Mouse (Mus musculus) forebrain, postnatal 0 days (tissue): Measurements from ENCODE around the gene Trim65. TPM values are rescaled to one million over a fixed set of nuclear protein-coding genes. Genes with fewer than 3 reads are reported as not detected.

Experiments
- ATAC-seq: fragments of 200-750 bp; cut with Nextera tagmentation; 2 replicates; pipeline ENCODE4 v1.8.0; 2017; ENCODE audit warnings: mild to moderate bottlenecking, moderate library complexity
- DNase-seq: peaks from one replicate; pipeline ENCODE4 v3.0.0-alpha.2; 2015
- H3K27ac ChIP-seq: fragments of 300-500 bp; sonication (generic); 2 replicates; pipeline ENCODE4 v1.5.1; 2014; ENCODE audit warnings: low read depth, mild to moderate bottlenecking, antibody characterized with exemption, low read length, moderate library complexity, mixed read lengths
- H3K27me3 ChIP-seq: fragments of 300-500 bp; sonication (generic); 2 replicates; pipeline ENCODE4 v1.6.1; 2014; ENCODE audit warnings: mild to moderate bottlenecking, low read length, mixed read lengths; ENCODE audit not compliant: insufficient read depth
- H3K36me3 ChIP-seq: fragments of 300-500 bp; sonication (generic); 2 replicates; pipeline ENCODE4 v1.6.1; 2014; ENCODE audit warnings: mild to moderate bottlenecking, moderate library complexity; ENCODE audit not compliant: insufficient read depth
- H3K4me1 ChIP-seq: fragments of 300-500 bp; sonication (generic); 2 replicates; pipeline ENCODE4 v1.6.1; 2014; ENCODE audit warnings: antibody characterized with exemption; ENCODE audit not compliant: insufficient read depth
- H3K4me2 ChIP-seq: fragments of 300-500 bp; sonication (generic); 2 replicates; pipeline ENCODE4 v1.6.1; 2014; ENCODE audit warnings: low read depth, mild to moderate bottlenecking, moderate library complexity
- H3K4me3 ChIP-seq: fragments of 300-500 bp; sonication (generic); 2 replicates; pipeline ENCODE4 v1.5.1; 2014; ENCODE audit warnings: low read depth, low read length, mixed read lengths
- H3K9ac ChIP-seq: fragments of 300-500 bp; sonication (generic); 2 replicates; pipeline ENCODE4 v1.6.1; 2014; ENCODE audit warnings: mild to moderate bottlenecking
- H3K9me3 ChIP-seq: fragments of 300-500 bp; sonication (generic); 2 replicates; pipeline ENCODE4 v1.6.1; 2016; ENCODE audit warnings: low read length
- CTCF ChIP-seq: sonication (generic); IDR thresholded peaks from 2 replicates; pipeline ENCODE4 v1.5.1; 2016; ENCODE audit warnings: antibody characterized with exemption, control low read depth, low read depth
- WGBS: fragments of 180-500 bp; shearing (Covaris S2); extraction: QIAGEN DNeasy Blood & Tissue Kit; methylation state at CpG from one replicate; pipeline ENCODE4 v1.1.7; 2014; 5-methylcytosine and 5-hydroxymethylcytosine counted together
- polyA plus RNA-seq: library from polyadenylated mRNA; unstranded; fragments of >200 nt; fragmentation: Nextera tagmentation; extraction: Ambion mirVana; gene quantifications from 2 replicates; pipeline ENCODE4 v1.2.1, GENCODE M21; 2015
- total RNA-seq: library from RNA; depleted of rRNA; stranded (reverse); fragments of >200 nt; gene quantifications from 2 replicates; pipeline ENCODE4 v1.2.3, GENCODE M21; 2014; rRNA removed

Trim65 gene
- total RNA-seq (4.2 and 5.0 TPM in 2 replicates), polyA plus RNA-seq (1.2 and 1.9 TPM in 2 replicates)

GRCm38 (mm10) chr11:116130488-116131205 is at the start of gene Trim65:
Gene Trim65, minus strand, starts transcription at chr11:116131128.
- Histone ChIP-seq H3K27me3 (no peaks in the 10 kb centered on the region), H3K4me2 (peak within 1 kb of the TSS; percentile 67), H3K36me3 (peaks cover 24% of the 10 kb centered on the region), H3K9ac (peak within 1 kb of the TSS; percentile 71), H3K27ac (peak within 1 kb of the TSS; percentile 94), H3K4me3 (peak within 1 kb of the TSS; percentile 52), H3K4me1 (0 out of 2 replicates have a peak, but pooled peaks cover 4% of the 10 kb centered on the region), H3K9me3 (no peaks in the 10 kb centered on the region)
- ATAC-seq (peak; percentile 94), DNase-seq (peak; percentile 95)
- WGBS: 2% methylated on average over 69 of the region's 69 CpGs
- TF ChIP-seq CTCF: peak; percentile 99

GRCm38 (mm10) chr11:116178411-116179121 is 47.6 kb upstream of the Trim65 start:
- ATAC-seq (no peak), DNase-seq (no peak)
- no peak overlapping the region for H3K4me2 ChIP-seq
- no peaks in the 10 kb centered on the region for H3K4me1 ChIP-seq
- H3K4me3 ChIP-seq: no peak overlapping the region
- H3K9me3 ChIP-seq: no peaks in the 10 kb centered on the region
- H3K27ac ChIP-seq: no peak overlapping the region
- no peak overlapping the region for H3K9ac ChIP-seq
- no peak for TF ChIP-seq CTCF
- WGBS: 87% methylated on average over 20 of the region's 20 CpGs
- H3K36me3 ChIP-seq: peaks cover 77% of the 10 kb centered on the region
- H3K27me3 ChIP-seq: no peaks in the 10 kb centered on the region

GRCm38 (mm10) chr11:116176010-116176409 is 45.1 kb upstream of the Trim65 start:
- no peaks in the 10 kb centered on the region for H3K9me3 ChIP-seq
- no peak overlapping the region for H3K9ac ChIP-seq
- no peak overlapping the region for H3K4me2 ChIP-seq
- WGBS: 89% methylated on average over 7 of the region's 7 CpGs
- peaks cover 82% of the 10 kb centered on the region for H3K36me3 ChIP-seq
- H3K4me3 ChIP-seq: no peak overlapping the region
- H3K27me3 ChIP-seq: no peaks in the 10 kb centered on the region
- H3K4me1 ChIP-seq: no peaks in the 10 kb centered on the region
- ATAC-seq (no peak), DNase-seq (no peak)
- no peak overlapping the region for H3K27ac ChIP-seq
- TF ChIP-seq CTCF: no peak

GRCm38 (mm10) chr11:116174775-116175448 is 44.0 kb upstream of the Trim65 start:
- no peak overlapping the region for H3K27ac ChIP-seq
- DNase-seq (no peak), ATAC-seq (no peak)
- no peak overlapping the region for H3K4me3 ChIP-seq
- no peak for TF ChIP-seq CTCF
- H3K27me3 ChIP-seq: no peaks in the 10 kb centered on the region
- no peak overlapping the region for H3K9ac ChIP-seq
- 95% methylated on average over 22 of the region's 22 CpGs for WGBS
- H3K4me2 ChIP-seq: no peak overlapping the region
- no peaks in the 10 kb centered on the region for H3K4me1 ChIP-seq
- H3K36me3 ChIP-seq: peaks cover 72% of the 10 kb centered on the region
- H3K9me3 ChIP-seq: no peaks in the 10 kb centered on the region

GRCm38 (mm10) chr11:116171959-116172358 is 41.0 kb upstream of the Trim65 start:
- DNase-seq (no peak), ATAC-seq (no peak)
- Histone ChIP-seq H3K27me3 (no peaks in the 10 kb centered on the region), H3K4me1 (peaks cover 1% of the 10 kb centered on the region; the same call in 1 of the 2 replicates), H3K9ac (no peak overlapping the region), H3K4me3 (no peak overlapping the region), H3K36me3 (peaks cover 48% of the 10 kb centered on the region), H3K4me2 (no peak overlapping the region), H3K9me3 (no peaks in the 10 kb centered on the region), H3K27ac (no peak overlapping the region)
- TF ChIP-seq CTCF: no peak
- WGBS: 84% methylated on average over 2 of the region's 2 CpGs

GRCm38 (mm10) chr11:116170003-116170800 is 39.3 kb upstream of the Trim65 start:
- WGBS: 85% methylated on average over 5 of the region's 5 CpGs
- DNase-seq: no peak
- no peaks in the 10 kb centered on the region for H3K9me3 ChIP-seq
- H3K36me3 ChIP-seq: peaks cover 32% of the 10 kb centered on the region
- no peak overlapping the region for H3K4me2 ChIP-seq
- H3K4me1 ChIP-seq: peaks cover 8% of the 10 kb centered on the region
- H3K27ac ChIP-seq: no peak overlapping the region
- TF ChIP-seq CTCF: no peak
- H3K9ac ChIP-seq: no peak overlapping the region
- no peak for ATAC-seq
- no peaks in the 10 kb centered on the region for H3K27me3 ChIP-seq
- H3K4me3 ChIP-seq: no peak overlapping the region
